Mouse (Mus musculus): ENCODE results near the gene Ntm.

DNA sequence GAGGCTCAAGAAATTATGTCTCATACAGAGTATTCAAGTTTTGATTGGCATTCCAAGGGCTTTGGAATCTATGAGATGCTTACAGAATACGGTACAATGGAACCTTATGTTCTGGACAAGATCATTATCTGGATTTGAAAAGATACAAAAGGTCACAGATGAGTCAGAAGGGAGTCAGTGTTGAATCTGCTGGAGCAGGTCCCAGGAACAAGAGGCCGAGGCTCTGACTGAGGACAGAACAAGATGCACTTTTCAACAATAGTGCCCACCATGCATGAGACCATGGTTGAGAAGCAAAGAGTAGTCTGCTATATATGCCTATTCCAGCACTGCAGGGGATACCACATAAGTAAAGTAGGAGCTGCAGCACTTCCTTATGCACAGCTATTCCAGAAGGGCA lies 710.1 kb downstream of the Ntm start:
- TF ChIP-seq CTCF (IDR thresholded peaks at IDR 0.05; ENCODE audit: control insufficient read depth, insufficient read depth, insufficient replicate concordance, low read depth, low read length) (no peak), POLR2A (IDR thresholded peaks at IDR 0.05; ENCODE audit: control insufficient read depth, low read depth, low read length) (no peak)
